Mouse (Mus musculus) spleen, adult 2 months (tissue): ENCODE results near the gene Ikzf1. TPM values are rescaled to one million over a fixed set of nuclear protein-coding genes. Genes with fewer than 3 reads are reported as not detected.

Experiments used
- DNase-seq, 2 experiments: peaks; one replicate each; pipeline versions ENCODE4 v3.0.0 to v3.0.0-alpha.2; 2012 to 2021; ENCODE audit warnings: low spot score in 2 of 2, low read depth in 1 of 2
- H3K27ac ChIP-seq: fragments of 200-500 bp; 2 replicates; pipeline ENCODE4 v1.5.1; 2012; ENCODE audit warnings: low read length, inconsistent platforms; ENCODE audit not compliant: insufficient read depth
- H3K27me3 ChIP-seq: fragments of 200-500 bp; 2 replicates; pipeline ENCODE4 v1.6.1; 2012; ENCODE audit warnings: mild to moderate bottlenecking, moderate library complexity, low read length, inconsistent platforms; ENCODE audit not compliant: control insufficient read depth, insufficient read depth
- H3K36me3 ChIP-seq: fragments of 200-500 bp; 2 replicates; pipeline ENCODE4 v1.6.1; 2012; ENCODE audit warnings: mild to moderate bottlenecking, low read length, inconsistent platforms; ENCODE audit not compliant: control insufficient read depth, insufficient read depth
- H3K4me1 ChIP-seq: fragments of 200-500 bp; 2 replicates; pipeline ENCODE4 v1.6.1; 2011; ENCODE audit warnings: inconsistent platforms; ENCODE audit not compliant: control insufficient read depth, insufficient read depth, insufficient read length
- H3K4me3 ChIP-seq: fragments of 200-500 bp; 2 replicates; pipeline ENCODE4 v1.5.1; 2011; ENCODE audit warnings: mild to moderate bottlenecking, inconsistent platforms; ENCODE audit not compliant: insufficient read depth, insufficient read length; ENCODE audit errors: extremely low read depth
- CTCF ChIP-seq: fragments of 200-500 bp; IDR thresholded peaks from 2 replicates; pipeline ENCODE4 v1.5.1; 2011; ENCODE audit warnings: mild to moderate bottlenecking, inconsistent platforms; ENCODE audit not compliant: insufficient read depth, insufficient read length, insufficient replicate concordance; ENCODE audit errors: extremely low read depth
- POLR2A ChIP-seq: fragments of 200-500 bp; IDR thresholded peaks from 2 replicates; pipeline ENCODE4 v1.6.1; 2011; ENCODE audit warnings: low read depth, low read length, inconsistent platforms
- WGBS: fragments of 180-500 bp; shearing (Covaris S2); methylation state at CpG from one replicate; pipeline ENCODE4 v1.1.7; 2018; 5-methylcytosine and 5-hydroxymethylcytosine counted together
- polyA plus RNA-seq: library from polyadenylated mRNA; depleted of rRNA; stranded (reverse); fragments of >200 nt; gene quantifications from 2 replicates; pipeline ENCODE4 v1.2.3, GENCODE M21; 2012

Gene Ikzf1
- polyA plus RNA-seq, 1 experiment, result 258 TPM

DNA sequence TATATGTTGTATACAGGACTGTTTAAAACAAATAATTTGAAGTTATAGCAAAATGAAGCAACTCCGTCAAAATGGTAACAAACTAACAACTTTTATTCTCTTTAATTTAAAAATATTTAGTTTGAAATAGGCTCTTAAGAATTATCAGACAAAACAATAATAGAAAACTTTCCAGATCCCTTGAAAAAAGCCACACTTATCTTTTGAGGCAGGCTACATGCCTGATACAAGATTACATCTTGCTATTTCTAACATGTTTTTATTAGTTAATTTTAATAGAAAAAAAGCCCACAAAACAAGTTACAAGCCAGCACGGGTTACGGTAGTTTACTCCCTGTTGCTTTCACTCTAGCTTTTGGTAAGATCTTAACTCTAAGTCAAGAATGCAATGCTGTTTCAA is 115.5 kb downstream of the Ikzf1 start:
- WGBS, result 87% methylated on average over 3 of the region's 3 CpGs
- Histone ChIP-seq H3K27me3 (no peaks in the 10 kb centered on the region), H3K36me3 (peaks cover 3% of the 10 kb centered on the region), H3K27ac (no peak overlapping the region), H3K4me3 (no peak overlapping the region), H3K4me1 (no peaks in the 10 kb centered on the region)
- TF ChIP-seq POLR2A (no peak), CTCF (no peak)
- DNase-seq, result no peak

- Histone ChIP-seq H3K36me3 (peaks cover 4% of the 10 kb centered on the region), H3K27ac (no peak overlapping the region), H3K4me3 (no peak overlapping the region), H3K27me3 (no peaks in the 10 kb centered on the region), H3K4me1 (no peaks in the 10 kb centered on the region)
- DNase-seq, result no peak
- TF ChIP-seq CTCF (no peak), POLR2A (no peak)
- WGBS, result 89% methylated on average over 9 of the region's 9 CpGs
Measured at GRCm38 (mm10) chr11:11801067-11801466, 116.3 kb downstream of the Ikzf1 start.

DNA sequence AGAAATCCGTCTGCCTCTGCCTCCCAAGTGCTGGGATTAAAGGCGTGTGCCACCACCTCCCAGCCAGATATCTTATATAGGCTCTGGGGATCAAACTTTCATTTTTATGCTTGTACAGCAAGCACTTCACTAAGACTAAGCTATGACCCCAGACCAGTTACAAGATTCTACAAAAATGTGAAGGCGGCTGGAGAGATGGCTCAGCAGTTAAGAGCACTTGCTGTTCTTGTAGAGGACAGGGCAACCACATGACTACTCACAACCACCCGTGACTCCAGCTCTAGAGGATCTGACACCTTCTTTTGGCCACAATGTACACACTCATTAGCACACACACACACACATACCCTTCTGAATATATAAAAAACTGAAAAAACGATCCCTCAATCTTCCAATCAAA is 119.6 kb downstream of the Ikzf1 start:
- no peak for DNase-seq
- no peaks in the 10 kb centered on the region for H3K27me3 ChIP-seq
- peaks cover under 1% of the 10 kb centered on the region; the same call in 1 of the 2 replicates for H3K4me1 ChIP-seq
- WGBS, result 88% methylated on average over 5 of the region's 5 CpGs
- H3K4me3 ChIP-seq, result no peak overlapping the region
- TF ChIP-seq CTCF (no peak), POLR2A (no peak)
- H3K36me3 ChIP-seq, result peaks cover 4% of the 10 kb centered on the region
- no peak overlapping the region for H3K27ac ChIP-seq

GRCm38 (mm10) chr11:11805951-11806350 is 121.1 kb downstream of the Ikzf1 start:
- peaks cover 2% of the 10 kb centered on the region; the same call in 1 of the 2 replicates for H3K4me1 ChIP-seq
- no peak overlapping the region for H3K27ac ChIP-seq
- peaks cover 4% of the 10 kb centered on the region for H3K36me3 ChIP-seq
- no peaks in the 10 kb centered on the region for H3K27me3 ChIP-seq
- DNase-seq, result no peak
- TF ChIP-seq POLR2A (no peak), CTCF (no peak)
- 92% methylated on average over 4 of the region's 4 CpGs for WGBS
- H3K4me3 ChIP-seq, result no peak overlapping the region

- Histone ChIP-seq H3K36me3 (peaks cover 1% of the 10 kb centered on the region; the same call in 1 of the 2 replicates), H3K4me1 (peaks cover 4% of the 10 kb centered on the region; the same call in 1 of the 2 replicates), H3K27ac (peak overlapping the region; percentile 34), H3K27me3 (no peaks in the 10 kb centered on the region), H3K4me3 (peak overlapping the region; percentile 76)
- WGBS, result 4% methylated on average over 25 of the region's 25 CpGs
- TF ChIP-seq CTCF (no peak), POLR2A (no peak)
- no peak for DNase-seq
Measured at GRCm38 (mm10) chr11:11808035-11808819, 123.4 kb downstream of the Ikzf1 start.

- WGBS, result under 1% methylated on average over 53 of the region's 53 CpGs
- Histone ChIP-seq H3K4me1 (peaks cover 4% of the 10 kb centered on the region; the same call in 1 of the 2 replicates), H3K27ac (peak within 1 kb of the TSS; percentile 90), H3K4me3 (peak within 1 kb of the TSS; percentile 90), H3K27me3 (no peaks in the 10 kb centered on the region), H3K36me3 (peaks cover 1% of the 10 kb centered on the region; the same call in 1 of the 2 replicates)
- TF ChIP-seq POLR2A, result peak; percentile 6; the same call in 1 of the 2 replicates
- TF ChIP-seq CTCF, result peak; percentile 36; the same call in 1 of the 2 replicates
- DNase-seq, result peak; percentile 94 to 96
Measured at GRCm38 (mm10) chr11:11808820-11809403, 124.1 kb downstream of the Ikzf1 start, which contains the start of gene Fignl1. Fignl1 (minus strand) TSS chr11:11808962.
